Mouse (Mus musculus) inflammation-experienced regulatory T-cells, adult 6 months (primary cell): ENCODE data around the gene Rpl34. TPM values are rescaled to one million over a fixed set of nuclear protein-coding genes. Genes with fewer than 3 reads are reported as not detected.

Source experiments
- polyA plus RNA-seq, 3 experiments: library from polyadenylated mRNA; unstranded; fragments of 100-300 nt; shearing (Covaris generic); gene quantifications; one replicate each; pipeline ENCODE4 v1.2.1; 2017

Gene Rpl34
- polyA plus RNA-seq, 3 experiments from 2014 or later = 1,409 to 2,029 (median 2,022) TPM

Other genes with a start within 250 kb of the Rpl34 start
- under 1 TPM in 1 of 3 experiments, not detected in 2; 0.27 TPM for gene Etnppl, start 113.0 kb downstream of the Rpl34 start, polyA plus RNA-seq
- 100 to 1,000 TPM; 188 to 262 (median 188) TPM for gene Ostc, start 21.0 kb downstream of the Rpl34 start, polyA plus RNA-seq